Mouse (Mus musculus) forebrain, embryonic 12.5 days (tissue): Measurements from ENCODE around the gene She. TPM values are rescaled to one million over a fixed set of nuclear protein-coding genes. Genes with fewer than 3 reads are reported as not detected.
"Not testable (repeated sequence)": the region's sequence is repeated elsewhere in the genome, so short reads cannot be mapped to it uniquely, and the experiment has no call there.

Source experiments
- ATAC-seq: fragments of 200-750 bp; cut with Nextera tagmentation; 2 replicates; pipeline ENCODE4 v1.8.0; 2017; ENCODE audit warnings: moderate TSS enrichment; ENCODE audit not compliant: low FRiP score
- H3K27ac ChIP-seq: fragments of 300-500 bp; sonication (generic); 2 replicates; pipeline ENCODE4 v1.5.1; 2016; ENCODE audit warnings: mild to moderate bottlenecking
- H3K27me3 ChIP-seq: fragments of 300-500 bp; sonication (generic); 2 replicates; pipeline ENCODE4 v1.6.1; 2016; ENCODE audit warnings: mild to moderate bottlenecking
- H3K36me3 ChIP-seq: fragments of 300-500 bp; sonication (generic); replicated peaks from 2 replicates; pipeline ENCODE4 v1.6.1; 2016; ENCODE audit warnings: mild to moderate bottlenecking
- H3K4me1 ChIP-seq: fragments of 300-500 bp; sonication (generic); 2 replicates; pipeline ENCODE4 v1.6.1; 2016
- H3K4me2 ChIP-seq: fragments of 300-500 bp; sonication (generic); 2 replicates; pipeline ENCODE4 v1.6.1; 2016; ENCODE audit warnings: mild to moderate bottlenecking, moderate library complexity
- H3K4me3 ChIP-seq: fragments of 300-500 bp; sonication (generic); replicated peaks from 2 replicates; pipeline ENCODE4 v1.5.1; 2016; ENCODE audit warnings: mild to moderate bottlenecking
- H3K9ac ChIP-seq: fragments of 300-500 bp; sonication (generic); 2 replicates; pipeline ENCODE4 v1.6.1; 2016; ENCODE audit warnings: mild to moderate bottlenecking
- H3K9me3 ChIP-seq: fragments of 300-500 bp; sonication (generic); 2 replicates; pipeline ENCODE4 v1.6.1; 2016
- whole genome bisulfite sequencing: fragments of 180-500 bp; shearing (Covaris S2); methylation state at CpG from one replicate; pipeline ENCODE4 v1.1.7; 2016; 5-methylcytosine and 5-hydroxymethylcytosine counted together
- polyA plus RNA-seq: library from polyadenylated mRNA; unstranded; fragments of >200 nt; fragmentation: Nextera tagmentation; extraction: Ambion mirVana; gene quantifications from 2 replicates; pipeline ENCODE4 v1.2.1, GENCODE M21; 2016

Gene She
- polyA plus RNA-seq, 1 experiment from 2014 or later: 1.8 TPM

- no peak for ATAC-seq
- Histone ChIP-seq H3K4me1 (no peaks in the 10 kb centered on the region), H3K36me3 (no peaks in the 10 kb centered on the region), H3K4me3 (no peak overlapping the region), H3K4me2 (no peak overlapping the region), H3K9me3 (no peaks in the 10 kb centered on the region), H3K27me3 (no peaks in the 10 kb centered on the region), H3K27ac (no peak overlapping the region), H3K9ac (no peak overlapping the region)
- 96% methylated on average over 6 of the region's 6 CpGs for WGBS
Observed at GRCm38 (mm10) chr3:89848083-89848482, 16.9 kb downstream of the She start.

- H3K4me2 ChIP-seq: no peak overlapping the region
- WGBS: 76% methylated on average over 5 of the region's 5 CpGs
Observed at GRCm38 (mm10) chr3:89853752-89854151, 22.6 kb downstream of the She start.

GRCm38 (mm10) chr3:89857353-89857752, 26.2 kb downstream of the She start:
- H3K4me2 ChIP-seq: no peak overlapping the region
- H3K4me1 ChIP-seq: peaks cover 12% of the 10 kb centered on the region
- 0 out of 2 replicates have a peak, but pooled peaks cover 2% of the 10 kb centered on the region for H3K9me3 ChIP-seq
- H3K27me3 ChIP-seq: no peaks in the 10 kb centered on the region
- H3K4me3 ChIP-seq: no peak overlapping the region
- 85% methylated on average over 3 of the region's 3 CpGs for WGBS
- no peak overlapping the region for H3K27ac ChIP-seq
- no peaks in the 10 kb centered on the region for H3K36me3 ChIP-seq
- no peak for ATAC-seq
- no peak overlapping the region for H3K9ac ChIP-seq

More at GRCm38 (mm10) chr3:89853752-89854151, 22.6 kb downstream of the She start:
- no peak overlapping the region for H3K9ac ChIP-seq
- H3K9me3 ChIP-seq: 0 out of 2 replicates have a peak, but pooled peaks cover 2% of the 10 kb centered on the region
- H3K4me1 ChIP-seq: no peaks in the 10 kb centered on the region
- no peaks in the 10 kb centered on the region for H3K36me3 ChIP-seq
- ATAC-seq: no peak
- H3K27ac ChIP-seq: no peak overlapping the region
- no peak overlapping the region for H3K4me3 ChIP-seq
- no peaks in the 10 kb centered on the region for H3K27me3 ChIP-seq

GRCm38 (mm10) chr3:89858123-89858522, 27.0 kb downstream of the She start:
- Histone ChIP-seq H3K27me3 (no peaks in the 10 kb centered on the region), H3K4me3 (no peak overlapping the region), H3K9ac (no peak overlapping the region), H3K27ac (no peak overlapping the region), H3K4me1 (peaks cover 12% of the 10 kb centered on the region), H3K36me3 (no peaks in the 10 kb centered on the region), H3K9me3 (0 out of 2 replicates have a peak, but pooled peaks cover 2% of the 10 kb centered on the region), H3K4me2 (no peak overlapping the region)
- 19% methylated on average over 4 of the region's 4 CpGs for WGBS
- no peak for ATAC-seq

- Histone ChIP-seq H3K4me2 (no peak overlapping the region), H3K36me3 (no peaks in the 10 kb centered on the region), H3K9me3 (0 out of 2 replicates have a peak, but pooled peaks cover 2% of the 10 kb centered on the region), H3K27me3 (no peaks in the 10 kb centered on the region), H3K9ac (no peak overlapping the region), H3K4me3 (no peak overlapping the region), H3K4me1 (peaks cover 12% of the 10 kb centered on the region), H3K27ac (no peak overlapping the region)
- ATAC-seq: no peak
- 74% methylated on average over 8 of the region's 8 CpGs for WGBS
Observed at GRCm38 (mm10) chr3:89858888-89859287, 27.7 kb downstream of the She start.

GRCm38 (mm10) chr3:89859936-89860335, 28.8 kb downstream of the She start:
- no peak overlapping the region for H3K4me3 ChIP-seq

GRCm38 (mm10) chr3:89860343-89860742, 29.2 kb downstream of the She start:
- H3K27ac ChIP-seq: no peak overlapping the region; the same call in 1 of the 2 replicates
- H3K27me3 ChIP-seq: no peaks in the 10 kb centered on the region
- no peak for ATAC-seq
- 0 out of 2 replicates have a peak overlapping the region, but pooled peaks have one; percentile 18 for H3K9ac ChIP-seq
- H3K4me3 ChIP-seq: no peak overlapping the region
- H3K4me2 ChIP-seq: no peak overlapping the region
- no peaks in the 10 kb centered on the region for H3K36me3 ChIP-seq
- H3K9me3 ChIP-seq: 0 out of 2 replicates have a peak, but pooled peaks cover 2% of the 10 kb centered on the region
- H3K4me1 ChIP-seq: peaks cover 17% of the 10 kb centered on the region
- WGBS: 67% methylated on average over 3 of the region's 3 CpGs

More at GRCm38 (mm10) chr3:89859936-89860335, 28.8 kb downstream of the She start:
- 79% methylated on average over 3 of the region's 3 CpGs for WGBS
- Histone ChIP-seq H3K9me3 (0 out of 2 replicates have a peak, but pooled peaks cover 2% of the 10 kb centered on the region), H3K4me1 (peaks cover 13% of the 10 kb centered on the region), H3K36me3 (no peaks in the 10 kb centered on the region), H3K9ac (no peak overlapping the region), H3K4me2 (no peak overlapping the region), H3K27ac (no peak overlapping the region), H3K27me3 (no peaks in the 10 kb centered on the region)
- ATAC-seq: no peak

- no peaks in the 10 kb centered on the region for H3K36me3 ChIP-seq
- H3K4me2 ChIP-seq: no peak overlapping the region
- H3K9ac ChIP-seq: 0 out of 2 replicates have a peak overlapping the region, but pooled peaks have one; percentile 18
- peak; percentile 44; the same call in 1 of the 2 replicates for ATAC-seq
- H3K27ac ChIP-seq: peak overlapping the region; percentile 68
- H3K27me3 ChIP-seq: no peaks in the 10 kb centered on the region
- H3K9me3 ChIP-seq: 0 out of 2 replicates have a peak, but pooled peaks cover 2% of the 10 kb centered on the region
- peaks cover 20% of the 10 kb centered on the region for H3K4me1 ChIP-seq
- WGBS: 3% methylated on average over 4 of the region's 4 CpGs
- H3K4me3 ChIP-seq: no peak overlapping the region
Observed at GRCm38 (mm10) chr3:89861070-89861469, 29.9 kb downstream of the She start.

GRCm38 (mm10) chr3:89862182-89862761, 31.1 kb downstream of the She start:
- Histone ChIP-seq H3K27ac (no peak overlapping the region), H3K4me3 (no peak overlapping the region), H3K4me1 (peaks cover 20% of the 10 kb centered on the region), H3K36me3 (no peaks in the 10 kb centered on the region), H3K9me3 (0 out of 2 replicates have a peak, but pooled peaks cover under 1% of the 10 kb centered on the region), H3K9ac (no peak overlapping the region), H3K4me2 (no peak overlapping the region), H3K27me3 (no peaks in the 10 kb centered on the region)
- WGBS: 84% methylated on average over 8 of the region's 8 CpGs
- ATAC-seq: no peak

GRCm38 (mm10) chr3:89863276-89863675, 32.1 kb downstream of the She start:
- not testable (repeated sequence) for H3K36me3 ChIP-seq, H3K4me2 ChIP-seq, H3K4me3 ChIP-seq, H3K9ac ChIP-seq, H3K27ac ChIP-seq, H3K27me3 ChIP-seq, ATAC-seq, H3K9me3 ChIP-seq
- H3K4me1 ChIP-seq: peaks cover 28% of the 10 kb centered on the region
- 86% methylated on average over 3 of the region's 3 CpGs for WGBS

GRCm38 (mm10) chr3:89863716-89864509, 32.7 kb downstream of the She start:
- 81% methylated on average over 9 of the region's 9 CpGs for WGBS
- Histone ChIP-seq H3K9me3 (no peaks in the 10 kb centered on the region), H3K9ac (no peak overlapping the region), H3K27ac (no peak overlapping the region), H3K27me3 (no peaks in the 10 kb centered on the region), H3K36me3 (no peaks in the 10 kb centered on the region), H3K4me2 (no peak overlapping the region), H3K4me1 (peaks cover 34% of the 10 kb centered on the region), H3K4me3 (no peak overlapping the region)
- no peak for ATAC-seq

- H3K4me2 ChIP-seq: no peak overlapping the region
- no peaks in the 10 kb centered on the region for H3K9me3 ChIP-seq
- no peak overlapping the region for H3K4me3 ChIP-seq
- H3K27ac ChIP-seq: no peak overlapping the region
- ATAC-seq: no peak
- H3K4me1 ChIP-seq: peaks cover 35% of the 10 kb centered on the region
- WGBS: 67% methylated on average over 6 of the region's 6 CpGs
- no peaks in the 10 kb centered on the region for H3K27me3 ChIP-seq
- no peaks in the 10 kb centered on the region for H3K36me3 ChIP-seq
- H3K9ac ChIP-seq: no peak overlapping the region
Observed at GRCm38 (mm10) chr3:89865020-89865419, 33.9 kb downstream of the She start.
